ENCODE assay signal across 17 mouse cellular contexts in genomic region chr19:36610309-36610708, GRCm38 (mm10).
"Had no signal": no experiment of that assay in that cellular context is flagged by ENCODE, and none has a peak within 500 bp of the region (broad histone marks: within the 10 kb centered on the region; RNA-seq: fewer than 3 reads in every experiment).

No protein-coding gene starts in this region.

- H3K4me2 ChIP-seq: intestine, embryonic 15.5 days; kidney, embryonic 15.5 days; limb, embryonic 15.5 days; lung, embryonic 14.5 days; midbrain, embryonic 12.5 days; neural tube, embryonic 13.5 days had no signal

- H3K27me3 ChIP-seq: intestine, embryonic 15.5 days; kidney, embryonic 15.5 days; limb, embryonic 15.5 days; megakaryocyte, embryonic 14.5 days; midbrain, embryonic 12.5 days; neural tube, embryonic 13.5 days had no signal

- DNase-seq: kidney, adult 2 months; kidney, postnatal 14 days; layer of hippocampus, adult 9-11 months; layer of hippocampus, postnatal 36 days; lung, embryonic 14.5 days; lung, postnatal 10 days; lung, postnatal 4 days; retina, postnatal 1 day; right cerebral cortex, postnatal 14 days; thymus, postnatal 36 days had no signal

- H3K9ac ChIP-seq: intestine, embryonic 15.5 days; kidney, embryonic 15.5 days; limb, embryonic 15.5 days; lung, embryonic 14.5 days; midbrain, embryonic 12.5 days; neural tube, embryonic 13.5 days had no signal

- H3K9me3 ChIP-seq: intestine, embryonic 15.5 days; kidney, embryonic 15.5 days; limb, embryonic 15.5 days; megakaryocyte, embryonic 14.5 days; midbrain, embryonic 12.5 days; neural tube, embryonic 13.5 days had no signal

- H3K36me3 ChIP-seq: intestine, embryonic 15.5 days; kidney, embryonic 15.5 days; limb, embryonic 15.5 days; midbrain, embryonic 12.5 days had no signal

- ATAC-seq: intestine, embryonic 15.5 days; midbrain, embryonic 16.5 days had no signal

- H3K27ac ChIP-seq: intestine, embryonic 15.5 days; kidney, embryonic 15.5 days; limb, embryonic 15.5 days; midbrain, embryonic 12.5 days; neural tube, embryonic 13.5 days had no signal

- H3K4me1 ChIP-seq: intestine, embryonic 15.5 days; kidney, embryonic 15.5 days; limb, embryonic 15.5 days; midbrain, embryonic 12.5 days; neural tube, embryonic 13.5 days had no signal

- H3K4me3 ChIP-seq: intestine, embryonic 15.5 days; kidney, embryonic 15.5 days; limb, embryonic 15.5 days; megakaryocyte, embryonic 14.5 days; midbrain, embryonic 12.5 days; neural tube, embryonic 13.5 days had no signal
